In genomic region chr6:8486391-8487043, GRCm38 (mm10) we compare ENCODE assay signal across 10 mouse cellular contexts. TPM values are rescaled to one million over a fixed set of nuclear protein-coding genes. Genes with fewer than 3 reads are reported as not detected.
DNase-seq lines count a peak whose midpoint lies in the region; ATAC-seq lines count a peak whose summit lies in the region.
"Had no signal": no experiment of that assay in that cellular context is flagged by ENCODE, and none has a peak within 500 bp of the region (broad histone marks: within the 10 kb centered on the region; RNA-seq: fewer than 3 reads in every experiment).

No protein-coding gene starts in this region.

- H3K4me2 ChIP-seq in forebrain, embryonic 16.5 days (ENCODE audit: low read length), result no peak overlapping the region
- H3K4me2 ChIP-seq in forebrain, embryonic 11.5 days (ENCODE audit: low read depth, low read length, severe bottlenecking), result no peak overlapping the region
- H3K4me2 ChIP-seq in liver, embryonic 12.5 days, result peak overlapping the region; percentile 68
- no peak overlapping the region; the same call in 1 of the 2 replicates for H3K4me2 ChIP-seq in midbrain, embryonic 16.5 days (ENCODE audit: low read length)

- H3K9ac ChIP-seq in forebrain, embryonic 16.5 days (replicated peaks; ENCODE audit: low read depth, low read length), result no peak overlapping the region
- H3K9ac ChIP-seq in forebrain, embryonic 11.5 days (ENCODE audit: low read length), result no peak overlapping the region
- peak overlapping the region; percentile 61; the same call in 1 of the 2 replicates for H3K9ac ChIP-seq in liver, embryonic 12.5 days
- no peak overlapping the region for H3K9ac ChIP-seq in midbrain, embryonic 16.5 days (ENCODE audit: low read depth, low read length)

- no peak overlapping the region for H3K4me3 ChIP-seq in forebrain, embryonic 16.5 days (replicated peaks; ENCODE audit: low read length)
- no peak overlapping the region for H3K4me3 ChIP-seq in forebrain, embryonic 11.5 days (ENCODE audit: low read depth, low read length)
- H3K4me3 ChIP-seq in liver, embryonic 12.5 days, result peak overlapping the region; percentile 26; the same call in 1 of the 2 replicates
- H3K4me3 ChIP-seq in midbrain, embryonic 16.5 days (ENCODE audit: low read depth, low read length), result no peak overlapping the region

- H3K27ac ChIP-seq in forebrain, embryonic 16.5 days (ENCODE audit: low read length), result no peak overlapping the region
- no peak overlapping the region for H3K27ac ChIP-seq in forebrain, embryonic 11.5 days (ENCODE audit: low read depth, low read length)
- peak overlapping the region; percentile 90 for H3K27ac ChIP-seq in liver, embryonic 12.5 days
- no peak overlapping the region for H3K27ac ChIP-seq in midbrain, embryonic 16.5 days (ENCODE audit: low read length)

- WGBS in forebrain, embryonic 16.5 days, result 64% methylated on average over 17 of the region's 17 CpGs
- WGBS in forebrain, embryonic 11.5 days, result 72% methylated on average over 17 of the region's 17 CpGs
- 85% methylated on average over 17 of the region's 17 CpGs for WGBS in liver, embryonic 12.5 days (ENCODE audit: insufficient replicate concordance)
- 62% methylated on average over 17 of the region's 17 CpGs for WGBS in midbrain, embryonic 16.5 days

- no peaks in the 10 kb centered on the region for H3K9me3 ChIP-seq in forebrain, embryonic 16.5 days (ENCODE audit: control insufficient read depth, low read length)
- H3K9me3 ChIP-seq in forebrain, embryonic 11.5 days (ENCODE audit: control insufficient read depth, low read length), result no peaks in the 10 kb centered on the region
- H3K9me3 ChIP-seq in liver, embryonic 12.5 days (replicated peaks), result no peaks in the 10 kb centered on the region
- H3K9me3 ChIP-seq in midbrain, embryonic 16.5 days (replicated peaks; ENCODE audit: control insufficient read depth, low read length, poor library complexity, severe bottlenecking), result no peaks in the 10 kb centered on the region

- peaks cover 6% of the 10 kb centered on the region; the same call in 1 of the 2 replicates for H3K4me1 ChIP-seq in forebrain, embryonic 16.5 days (replicated peaks; ENCODE audit: control insufficient read depth, insufficient read depth, low read length)
- 0 out of 2 replicates have a peak, but pooled peaks cover 2% of the 10 kb centered on the region for H3K4me1 ChIP-seq in forebrain, embryonic 11.5 days (replicated peaks; ENCODE audit: control insufficient read depth, insufficient read depth, low read length)
- H3K4me1 ChIP-seq in liver, embryonic 12.5 days, result peaks cover 48% of the 10 kb centered on the region
- H3K4me1 ChIP-seq in midbrain, embryonic 16.5 days (ENCODE audit: control insufficient read depth, insufficient read depth, low read length), result peaks cover 8% of the 10 kb centered on the region; the same call in 1 of the 2 replicates

- no peaks in the 10 kb centered on the region for H3K36me3 ChIP-seq in forebrain, embryonic 16.5 days (ENCODE audit: control insufficient read depth, insufficient read depth)
- H3K36me3 ChIP-seq in forebrain, embryonic 11.5 days (ENCODE audit: control insufficient read depth, insufficient read depth, low read length), result no peaks in the 10 kb centered on the region
- H3K36me3 ChIP-seq in liver, embryonic 12.5 days, result no peaks in the 10 kb centered on the region
- no peaks in the 10 kb centered on the region for H3K36me3 ChIP-seq in midbrain, embryonic 16.5 days (ENCODE audit: control insufficient read depth, insufficient read depth, low read length)

- no peaks in the 10 kb centered on the region for H3K27me3 ChIP-seq in forebrain, embryonic 16.5 days (replicated peaks; ENCODE audit: control insufficient read depth, insufficient read depth, low read length)
- H3K27me3 ChIP-seq in forebrain, embryonic 11.5 days (ENCODE audit: control insufficient read depth, insufficient read depth, low read length), result no peaks in the 10 kb centered on the region
- no peaks in the 10 kb centered on the region for H3K27me3 ChIP-seq in liver, embryonic 12.5 days (replicated peaks)
- H3K27me3 ChIP-seq in midbrain, embryonic 16.5 days (ENCODE audit: control insufficient read depth, insufficient read depth, low read depth, low read length), result no peaks in the 10 kb centered on the region

- DNase-seq in forebrain, embryonic 11.5 days (ENCODE audit: low spot score), result no peak
- peak; percentile 23 for DNase-seq in retina, postnatal 1 day
- DNase-seq in retina, embryonic 14.5 days (ENCODE audit: low spot score), result no peak
- no peak for DNase-seq in testis, postnatal 14 days (ENCODE audit: low spot score)
- DNase-seq in adrenal gland, postnatal 25 days, result no peak
- DNase-seq: heart, postnatal 36 days; lung, postnatal 4 days had no signal

- peak; percentile 10; the same call in 1 of the 2 replicates for ATAC-seq in forebrain, embryonic 16.5 days
- no peak for ATAC-seq in forebrain, embryonic 11.5 days (replicated peaks; ENCODE audit: low FRiP score)
- ATAC-seq in liver, embryonic 12.5 days, result no peak
- ATAC-seq in midbrain, embryonic 16.5 days, result peak; percentile 58; the same call in 1 of the 2 replicates

RNA-seq across cellular contexts. Expression of gene Glcci1, which starts 22.9 kb away (rescaled TPM):
- polyA plus RNA-seq in forebrain, embryonic 16.5 days (2015; fragmentation: Nextera tagmentation; extraction: Ambion mirVana), result 12.2 and 16.2 TPM in 2 replicates
- polyA plus RNA-seq in forebrain, embryonic 11.5 days (2014; fragmentation: Nextera tagmentation; extraction: Ambion mirVana), result 16.8 and 20.5 TPM in 2 replicates
- 1.6 and 1.8 TPM in 2 replicates for polyA plus RNA-seq in liver, embryonic 12.5 days (2016; fragmentation: Nextera tagmentation; extraction: Ambion mirVana)
- polyA plus RNA-seq in midbrain, embryonic 16.5 days (2015; fragmentation: Nextera tagmentation; extraction: Ambion mirVana), result 4.8 and 7.1 TPM in 2 replicates
- total RNA-seq in adrenal gland, postnatal 25 days (2021), result 25.2 and 29.4 TPM in 2 replicates

Comparison
In these comparisons a context has a peak if more than half of its experiments do, and no peak if none do; other contexts are left out.
1. ATAC-seq: peak in forebrain, embryonic 16.5 days (single experiment) and midbrain, embryonic 16.5 days (single experiment); none in forebrain, embryonic 11.5 days (single experiment) and liver, embryonic 12.5 days (single experiment).